Mouse (Mus musculus): ENCODE results near the gene Gm20696. TPM values are rescaled to one million over a fixed set of nuclear protein-coding genes. Genes with fewer than 3 reads are reported as not detected.

Gm20696 gene
- polyA plus RNA-seq, 1 experiment: 1.5 TPM

DNA sequence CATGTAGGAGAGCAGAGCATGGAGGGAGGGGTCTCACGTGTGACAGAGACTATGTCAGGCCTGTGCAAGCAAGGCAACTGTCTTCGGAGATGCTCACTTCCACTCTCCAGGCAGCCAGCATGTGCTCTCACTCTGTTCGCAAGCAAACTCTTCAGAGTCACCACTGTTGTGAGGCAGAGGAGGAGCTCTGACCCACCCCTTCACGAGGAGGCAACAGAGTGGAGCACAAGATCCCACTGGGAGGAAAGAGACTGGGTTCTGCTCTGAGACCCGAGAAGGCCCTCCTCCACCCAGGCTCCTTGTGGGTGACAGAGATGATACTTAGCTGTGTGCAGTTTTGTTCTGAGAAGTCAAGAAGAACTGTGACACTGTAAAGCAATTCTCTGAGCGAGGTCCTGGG is 392.4 kb downstream of the Gm20696 start:
- DNase-seq (ENCODE audit: extremely low spot score in 1 of 2, low spot score in 1 of 2): no peak

DNA sequence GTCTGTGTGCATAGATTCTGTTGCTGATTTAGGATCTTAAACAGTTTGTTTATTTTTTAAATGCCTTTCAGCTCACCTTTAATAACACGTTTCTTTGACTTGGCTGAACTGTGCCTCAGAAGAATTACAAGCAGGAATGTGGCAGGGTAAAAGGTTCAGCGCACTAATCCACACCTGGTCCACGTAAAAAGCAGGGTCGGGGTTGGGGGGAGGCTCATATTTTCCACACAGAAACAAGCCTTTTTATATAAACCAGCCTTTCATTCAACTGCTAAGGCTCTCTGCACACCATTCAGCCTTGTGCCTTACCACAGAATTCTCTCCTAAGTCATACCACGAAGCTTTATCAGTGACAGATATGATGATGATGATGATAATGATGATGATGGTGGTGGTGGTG is 393.4 kb downstream of the Gm20696 start:
- no peak for DNase-seq (ENCODE audit: extremely low spot score in 1 of 2, low spot score in 1 of 2)

GRCm38 (mm10) chr6:99272174-99272573 is 394.4 kb downstream of the Gm20696 start:
- no peak for DNase-seq (ENCODE audit: extremely low spot score in 1 of 2, low spot score in 1 of 2)

DNA sequence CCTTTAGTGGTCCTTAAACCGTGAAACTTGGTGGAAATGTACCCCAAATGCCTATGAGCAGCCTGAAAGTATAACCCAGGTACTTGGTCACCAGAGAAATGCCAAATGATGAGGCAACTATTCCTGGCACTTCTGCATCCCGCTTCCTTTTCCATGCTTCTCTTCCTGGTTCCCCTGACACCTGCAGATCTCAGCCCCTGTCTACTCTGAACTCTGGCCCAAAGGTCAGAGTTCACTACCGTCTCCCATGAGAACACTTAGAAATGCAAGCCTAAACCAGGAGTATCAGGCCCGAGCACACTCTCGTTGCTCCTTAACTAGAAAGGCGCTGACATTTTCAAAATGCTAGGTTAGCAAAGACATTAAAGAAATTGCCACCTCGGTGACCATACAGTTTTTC is 394.9 kb downstream of the Gm20696 start:
- DNase-seq (ENCODE audit: extremely low spot score in 1 of 2, low spot score in 1 of 2): no peak

DNA sequence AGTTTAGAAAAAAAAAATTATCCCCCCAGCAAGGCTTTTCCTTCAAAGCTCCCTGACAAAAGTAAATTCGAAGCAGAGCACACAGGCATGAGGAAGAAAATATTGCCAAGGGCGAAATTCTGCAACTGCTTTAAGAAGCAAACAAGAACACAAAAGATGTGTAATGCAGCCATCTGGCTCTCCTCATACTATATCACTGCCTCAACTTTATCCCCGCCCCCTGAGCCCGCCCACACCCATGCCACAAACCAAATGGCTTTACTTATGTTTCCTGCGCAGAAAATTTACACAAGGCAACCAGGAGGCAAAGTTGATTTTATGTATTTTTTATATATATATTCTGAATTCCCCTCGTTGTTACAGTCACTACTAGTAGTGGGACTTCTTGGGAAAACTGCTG is 396.7 kb downstream of the Gm20696 start:
- peak in 1 of 2 experiments; percentile 66 for DNase-seq (ENCODE audit: extremely low spot score in 1 of 2, low spot score in 1 of 2)

DNA sequence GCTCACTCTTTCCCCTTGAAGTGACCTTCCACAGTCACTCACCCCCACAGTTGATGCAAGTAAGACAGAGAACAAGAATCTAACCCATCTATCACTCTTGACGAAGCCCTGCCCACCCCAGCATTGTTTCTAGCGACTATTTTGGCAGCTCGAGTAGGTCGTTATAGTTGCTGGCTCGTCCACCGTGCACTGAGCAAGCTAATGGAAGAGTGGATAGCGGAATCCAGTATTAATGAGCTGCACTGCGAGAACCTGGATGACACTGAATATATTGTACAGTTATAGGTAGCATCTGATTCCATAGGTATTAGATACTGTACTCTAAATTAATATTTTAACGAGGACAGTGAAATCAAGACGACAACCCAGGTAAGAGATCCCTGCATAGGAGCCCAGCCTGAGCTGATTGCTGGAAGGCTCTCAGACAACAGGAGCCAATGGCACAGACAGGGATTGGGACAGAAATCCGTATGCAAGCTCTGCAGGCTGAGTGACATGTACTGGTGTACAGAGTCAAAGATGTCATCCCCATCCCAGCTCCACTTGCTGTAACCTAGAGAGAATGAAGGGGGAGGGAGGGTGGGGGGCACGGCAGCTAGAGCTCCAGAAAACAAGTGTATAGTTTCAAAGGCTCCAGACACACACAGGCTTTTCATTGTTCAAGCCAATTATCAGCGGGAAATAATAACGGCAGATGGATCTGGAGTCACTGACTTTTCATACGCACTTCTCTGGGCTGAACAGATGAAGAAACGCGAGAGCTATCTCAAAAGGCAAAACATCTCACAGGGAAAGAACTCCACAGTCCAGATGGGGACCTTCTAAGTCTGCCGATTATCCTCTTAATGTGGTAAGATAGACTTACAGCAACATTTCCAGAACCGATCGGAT is 398.2 kb downstream of the Gm20696 start:
- no peak for DNase-seq (ENCODE audit: extremely low spot score in 1 of 2, low spot score in 1 of 2)

DNA sequence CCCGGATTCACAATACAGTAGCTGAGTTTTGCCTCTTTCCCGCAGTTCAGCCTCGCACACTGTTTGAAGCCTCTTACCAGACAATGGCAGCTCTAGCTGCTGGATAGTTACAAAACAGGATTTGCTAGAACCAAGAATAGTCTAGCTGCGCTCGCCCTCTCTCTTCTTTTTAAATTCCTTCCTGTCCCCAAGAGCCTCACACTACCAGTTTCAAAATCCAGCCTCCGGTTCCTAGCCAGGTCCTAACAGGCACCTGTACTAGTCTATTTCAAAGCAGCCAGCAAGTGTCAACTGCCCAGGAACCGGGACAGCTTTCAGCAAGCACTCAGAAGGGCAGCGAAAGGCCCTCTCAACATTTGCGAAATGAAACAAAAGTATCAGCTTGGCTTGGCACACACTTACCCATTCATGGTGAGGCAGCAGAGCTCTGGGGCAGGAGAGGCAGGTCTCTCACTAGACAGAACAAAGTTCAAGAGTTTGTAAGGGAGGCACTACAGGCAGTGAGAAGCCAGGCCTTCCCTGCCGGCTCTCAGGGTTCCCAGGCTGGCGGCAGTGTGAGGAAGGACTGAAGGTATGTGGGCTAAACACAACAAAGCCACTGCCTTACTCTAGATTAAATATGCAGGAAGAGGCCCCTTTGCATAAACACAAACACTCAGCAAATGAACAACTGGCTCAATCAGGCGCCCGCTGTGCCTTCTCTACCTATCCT is 400.5 kb downstream of the Gm20696 start:
- DNase-seq (ENCODE audit: extremely low spot score in 1 of 2, low spot score in 1 of 2): peak in 1 of 2 experiments; percentile 31

DNA sequence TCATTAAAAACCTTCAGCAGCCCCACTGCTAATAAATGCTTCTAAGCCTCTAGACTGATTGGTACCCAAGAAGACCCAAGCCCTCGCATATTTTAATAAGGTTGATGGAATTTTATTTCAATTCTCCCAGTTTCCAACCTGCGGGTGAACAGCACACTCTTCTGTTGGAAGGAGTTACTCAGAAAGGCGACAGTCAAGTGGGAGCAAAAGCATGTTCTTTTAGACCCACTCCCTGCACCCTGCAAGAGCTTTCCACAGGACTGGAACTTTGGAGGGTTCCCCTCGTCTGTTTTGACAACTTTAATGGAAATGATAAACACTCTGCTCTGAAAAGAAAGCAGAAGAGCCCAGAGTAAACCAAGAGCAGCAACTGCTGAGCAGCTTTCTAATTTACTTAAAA is 401.4 kb downstream of the Gm20696 start:
- peak in 1 of 2 experiments; percentile 19 for DNase-seq (ENCODE audit: extremely low spot score in 1 of 2, low spot score in 1 of 2)

GRCm38 (mm10) chr6:99264192-99265093 is 402.2 kb downstream of the Gm20696 start:
- DNase-seq (ENCODE audit: extremely low spot score in 1 of 2, low spot score in 1 of 2): no peak

GRCm38 (mm10) chr6:99263886-99264185 is 402.8 kb downstream of the Gm20696 start:
- no peak for DNase-seq (ENCODE audit: extremely low spot score in 1 of 2, low spot score in 1 of 2)

- DNase-seq (ENCODE audit: extremely low spot score in 1 of 2, low spot score in 1 of 2): no peak
Observed at GRCm38 (mm10) chr6:99263061-99263885, 403.3 kb downstream of the Gm20696 start.

DNA sequence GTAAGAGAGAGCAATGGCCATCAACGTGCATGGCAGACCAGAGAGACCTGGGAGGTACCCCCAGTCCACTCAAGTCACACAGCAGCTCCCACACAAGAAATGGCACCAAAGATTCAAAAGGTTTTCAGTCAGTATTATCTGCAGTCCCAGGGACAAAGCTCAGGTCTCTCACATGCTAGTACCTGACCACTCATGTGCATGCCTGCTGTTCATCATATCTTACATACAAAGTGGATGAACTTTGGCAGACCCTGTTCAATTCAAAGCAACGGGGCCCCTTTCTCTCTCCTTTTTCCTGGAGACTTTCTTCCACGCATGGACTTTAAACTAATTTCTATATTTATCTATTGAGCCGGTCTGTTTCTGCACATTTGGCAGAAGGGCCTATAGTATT is 404.9 kb downstream of the Gm20696 start:
- DNase-seq (ENCODE audit: extremely low spot score in 1 of 2, low spot score in 1 of 2): no peak

- no peak for DNase-seq (ENCODE audit: extremely low spot score in 1 of 2, low spot score in 1 of 2)
Observed at GRCm38 (mm10) chr6:99260941-99261736, 405.5 kb downstream of the Gm20696 start.

DNA sequence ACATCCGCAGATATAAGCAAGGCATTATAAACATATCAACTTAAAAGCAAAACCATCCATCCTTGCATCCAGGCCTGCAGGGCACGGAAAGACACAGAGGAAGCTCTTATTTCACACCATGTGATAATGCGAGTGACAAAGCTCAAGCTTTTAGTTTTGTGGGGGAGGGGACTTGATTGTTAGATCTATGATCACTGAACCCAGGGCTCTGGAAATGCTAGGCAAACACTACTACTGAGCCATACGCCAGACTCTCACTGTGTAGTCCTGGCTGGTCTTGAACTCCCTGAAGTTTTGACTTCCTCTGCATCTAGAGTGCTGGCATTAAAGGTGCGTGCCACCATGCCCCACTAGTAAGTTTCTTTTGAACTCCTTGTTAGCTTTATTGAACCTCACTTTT is 408.3 kb downstream of the Gm20696 start:
- no peak for DNase-seq (ENCODE audit: extremely low spot score in 1 of 2, low spot score in 1 of 2)

DNA sequence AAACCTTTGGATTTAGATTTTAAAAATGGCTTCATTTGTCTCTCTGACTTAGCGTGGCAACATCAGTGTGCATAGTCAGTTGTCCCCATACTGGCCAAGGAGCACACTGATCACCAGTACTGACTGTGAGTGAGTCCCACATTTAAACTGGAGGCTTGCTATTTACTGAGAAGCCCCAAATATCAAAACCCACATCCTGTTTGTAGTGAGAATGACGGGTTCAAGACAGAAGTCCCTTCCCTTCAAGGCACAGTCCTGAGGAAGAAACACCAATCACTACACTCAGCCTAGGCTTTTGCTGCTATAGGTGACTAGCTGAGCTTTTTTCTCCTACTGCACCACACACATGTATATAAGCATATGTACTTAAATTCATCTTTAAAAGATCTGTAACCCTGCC is 408.9 kb downstream of the Gm20696 start:
- no peak for DNase-seq (ENCODE audit: extremely low spot score in 1 of 2, low spot score in 1 of 2)

DNA sequence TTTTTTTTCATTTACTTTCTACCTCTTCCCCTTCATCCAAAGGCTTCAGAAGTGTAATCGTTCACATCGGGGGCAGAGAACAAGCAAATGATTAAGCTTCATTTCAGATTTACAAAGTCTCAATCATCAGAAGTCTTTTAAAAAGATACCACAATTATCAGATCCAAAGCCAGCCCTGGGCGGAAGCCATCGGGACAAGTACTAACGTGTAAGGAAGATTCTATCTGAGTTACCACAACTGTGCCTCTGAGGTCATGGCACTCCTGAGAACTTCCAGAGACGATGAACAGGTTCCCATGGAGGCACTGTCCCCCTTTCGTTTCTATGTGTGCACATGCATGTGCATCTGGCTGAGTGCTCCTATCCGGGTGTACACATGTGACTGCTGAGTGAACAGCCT is 413.3 kb downstream of the Gm20696 start:
- no peak for DNase-seq (ENCODE audit: extremely low spot score in 1 of 2, low spot score in 1 of 2)

DNA sequence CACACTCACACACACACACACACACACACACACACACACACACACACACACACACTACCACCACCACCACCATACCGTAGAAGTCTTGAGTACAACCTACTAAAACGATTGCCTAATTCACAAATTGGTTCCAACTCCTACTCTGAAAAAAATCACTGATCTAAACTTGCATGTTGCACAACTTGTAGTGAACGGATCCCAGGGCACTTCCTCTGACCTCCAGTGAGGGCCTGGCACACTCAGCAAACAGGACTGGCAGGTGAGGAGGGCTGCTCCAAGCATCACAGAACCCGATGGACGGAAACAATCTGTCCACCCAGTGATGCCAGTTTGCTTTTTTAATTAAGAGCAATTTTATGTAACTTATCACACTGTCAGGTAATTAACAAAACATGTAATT is 413.8 kb downstream of the Gm20696 start:
- no peak for DNase-seq (ENCODE audit: extremely low spot score in 1 of 2, low spot score in 1 of 2)

GRCm38 (mm10) chr6:99251924-99252323 is 414.7 kb downstream of the Gm20696 start:
- DNase-seq (ENCODE audit: extremely low spot score in 1 of 2, low spot score in 1 of 2): no peak

DNA sequence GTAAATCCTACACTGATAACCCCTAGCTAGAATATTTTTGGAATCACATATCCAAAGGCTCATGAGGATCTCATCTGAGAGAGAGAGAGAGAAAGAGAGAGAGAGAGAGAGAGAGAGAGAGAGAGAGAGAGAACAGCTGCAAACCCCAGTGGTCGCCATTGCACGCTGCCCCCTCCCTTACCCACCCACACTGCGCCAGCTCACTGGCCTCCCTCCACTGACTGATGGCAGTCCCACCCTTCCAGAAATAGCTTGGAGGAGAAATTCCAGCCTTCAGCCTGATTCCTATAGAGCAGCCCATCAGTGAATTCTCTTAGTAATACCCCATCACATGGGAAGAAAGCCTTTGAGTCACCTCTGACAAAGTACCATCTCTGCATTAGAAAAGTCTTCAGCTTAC is 415.4 kb downstream of the Gm20696 start:
- DNase-seq (ENCODE audit: extremely low spot score in 1 of 2, low spot score in 1 of 2): no peak
